Mouse (Mus musculus) erythroblast, embryonic 14.5 days (primary cell): ENCODE measurements around the gene Sst.

Source experiments
- GATA1 ChIP-seq: IDR thresholded peaks from 2 replicates; pipeline ENCODE4 v1.6.1; 2012; ENCODE audit warnings: low read length, inconsistent platforms, mixed read lengths
- TAL1 ChIP-seq: IDR thresholded peaks from 3 replicates; pipeline ENCODE4 v1.6.1; 2012; ENCODE audit warnings: low read length, inconsistent platforms, mixed read lengths

DNA sequence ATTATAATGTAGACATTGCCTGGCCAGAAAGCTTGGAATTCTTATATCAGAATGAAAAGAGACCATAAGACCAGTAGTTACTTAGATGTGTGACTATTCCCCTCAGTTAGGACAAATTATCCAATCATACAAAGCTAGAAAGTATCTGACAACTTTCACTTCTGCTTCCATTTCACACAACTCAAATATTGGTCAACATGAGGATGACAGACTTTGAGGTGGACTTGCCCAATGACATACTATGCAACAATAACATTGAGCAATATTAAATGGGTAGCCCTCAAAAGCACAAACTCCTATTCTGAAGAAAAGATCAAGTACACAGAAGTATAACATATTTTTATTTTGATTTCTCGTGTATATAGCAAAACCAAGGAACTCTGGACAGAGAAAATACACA lies 35.5 kb downstream of the Sst start:
- TF ChIP-seq TAL1 (no peak), GATA1 (no peak)
